Mouse (Mus musculus): Measurements from ENCODE around the gene Tecr. TPM values are rescaled to one million over a fixed set of nuclear protein-coding genes. Genes with fewer than 3 reads are reported as not detected.

The Tecr gene
- polyA plus RNA-seq, 1 experiment = 793 TPM

GRCm38 (mm10) chr8:83652030-83652743 lies 44.4 kb upstream of the Tecr start, which contains the start of gene Gipc1:
Gene Gipc1, plus strand, starts transcription at chr8:83652677.
- Histone ChIP-seq H3K27me3 (replicated peaks; ENCODE audit: control insufficient read depth, insufficient read depth, low read length) (no peaks in the 10 kb centered on the region), H3K27ac (ENCODE audit: insufficient read depth, low read depth, low read length) (peak within 1 kb of the TSS; percentile 79)
- WGBS = 6% methylated on average over 50 of the region's 50 CpGs

GRCm38 (mm10) chr8:83649699-83650098 lies 41.9 kb upstream of the Tecr start:
- no peak overlapping the region for H3K4me3 ChIP-seq (ENCODE audit: insufficient read depth, low read depth, low read length)
- no peak overlapping the region for H3K27ac ChIP-seq (ENCODE audit: insufficient read depth, low read depth, low read length)
- no peak for DNase-seq
- H3K27me3 ChIP-seq (replicated peaks; ENCODE audit: control insufficient read depth, insufficient read depth, low read length) = no peaks in the 10 kb centered on the region
- H3K36me3 ChIP-seq (ENCODE audit: control insufficient read depth, insufficient read depth, low read length) = no peaks in the 10 kb centered on the region
- peaks cover 4% of the 10 kb centered on the region; the same call in 1 of the 2 replicates for H3K4me1 ChIP-seq (ENCODE audit: control insufficient read depth, insufficient read depth, low read length)
- no peak for TF ChIP-seq CTCF (conservative IDR thresholded peaks at IDR 0.05; ENCODE audit: insufficient read depth, insufficient read length, low read depth, low read length)
- no peak for TF ChIP-seq POLR2A (IDR thresholded peaks at IDR 0.05; ENCODE audit: low read depth, low read length)
- 86% methylated on average over 6 of the region's 6 CpGs for WGBS

More at GRCm38 (mm10) chr8:83652030-83652743, 44.4 kb upstream of the Tecr start, which contains the start of gene Gipc1:
- Histone ChIP-seq H3K4me1 (ENCODE audit: control insufficient read depth, insufficient read depth, low read length) (peaks cover 4% of the 10 kb centered on the region; the same call in 1 of the 2 replicates), H3K4me3 (ENCODE audit: insufficient read depth, low read depth, low read length) (peak within 1 kb of the TSS; percentile 83), H3K36me3 (ENCODE audit: control insufficient read depth, insufficient read depth, low read length) (no peaks in the 10 kb centered on the region)
- TF ChIP-seq POLR2A (IDR thresholded peaks at IDR 0.05; ENCODE audit: low read depth, low read length) (peak; percentile 46), CTCF (conservative IDR thresholded peaks at IDR 0.05; ENCODE audit: insufficient read depth, insufficient read length, low read depth, low read length) (no peak)
- peak; percentile 98 for DNase-seq

GRCm38 (mm10) chr8:83648031-83648430 lies 40.3 kb upstream of the Tecr start:
- peaks cover 4% of the 10 kb centered on the region; the same call in 1 of the 2 replicates for H3K4me1 ChIP-seq (ENCODE audit: control insufficient read depth, insufficient read depth, low read length)
- H3K4me3 ChIP-seq (ENCODE audit: insufficient read depth, low read depth, low read length) = no peak overlapping the region
- TF ChIP-seq POLR2A (IDR thresholded peaks at IDR 0.05; ENCODE audit: low read depth, low read length) (no peak), CTCF (conservative IDR thresholded peaks at IDR 0.05; ENCODE audit: insufficient read depth, insufficient read length, low read depth, low read length) (no peak)
- H3K36me3 ChIP-seq (ENCODE audit: control insufficient read depth, insufficient read depth, low read length) = no peaks in the 10 kb centered on the region
- 98% methylated on average over 4 of the region's 4 CpGs for WGBS
- no peaks in the 10 kb centered on the region for H3K27me3 ChIP-seq (replicated peaks; ENCODE audit: control insufficient read depth, insufficient read depth, low read length)
- DNase-seq = no peak
- H3K27ac ChIP-seq (ENCODE audit: insufficient read depth, low read depth, low read length) = no peak overlapping the region

- WGBS = 96% methylated on average over 11 of the region's 11 CpGs
- H3K4me1 ChIP-seq (ENCODE audit: control insufficient read depth, insufficient read depth, low read length) = peaks cover 4% of the 10 kb centered on the region; the same call in 1 of the 2 replicates
- no peaks in the 10 kb centered on the region for H3K36me3 ChIP-seq (ENCODE audit: control insufficient read depth, insufficient read depth, low read length)
- H3K4me3 ChIP-seq (ENCODE audit: insufficient read depth, low read depth, low read length) = no peak overlapping the region
- no peaks in the 10 kb centered on the region for H3K27me3 ChIP-seq (replicated peaks; ENCODE audit: control insufficient read depth, insufficient read depth, low read length)
- TF ChIP-seq CTCF (conservative IDR thresholded peaks at IDR 0.05; ENCODE audit: insufficient read depth, insufficient read length, low read depth, low read length) (no peak), POLR2A (IDR thresholded peaks at IDR 0.05; ENCODE audit: low read depth, low read length) (no peak)
- DNase-seq = no peak
- H3K27ac ChIP-seq (ENCODE audit: insufficient read depth, low read depth, low read length) = no peak overlapping the region
Observed at GRCm38 (mm10) chr8:83647511-83647910, 39.7 kb upstream of the Tecr start.

GRCm38 (mm10) chr8:83639649-83640048 lies 31.9 kb upstream of the Tecr start:
- H3K4me1 ChIP-seq (ENCODE audit: control insufficient read depth, insufficient read depth, low read length) = no peaks in the 10 kb centered on the region
- 54% methylated on average over 5 of the region's 5 CpGs for WGBS
- TF ChIP-seq CTCF (conservative IDR thresholded peaks at IDR 0.05; ENCODE audit: insufficient read depth, insufficient read length, low read depth, low read length) = no peak
- TF ChIP-seq POLR2A (IDR thresholded peaks at IDR 0.05; ENCODE audit: low read depth, low read length) = no peak
- H3K27ac ChIP-seq (ENCODE audit: insufficient read depth, low read depth, low read length) = no peak overlapping the region
- no peaks in the 10 kb centered on the region for H3K27me3 ChIP-seq (replicated peaks; ENCODE audit: control insufficient read depth, insufficient read depth, low read length)
- H3K4me3 ChIP-seq (ENCODE audit: insufficient read depth, low read depth, low read length) = no peak overlapping the region
- H3K36me3 ChIP-seq (ENCODE audit: control insufficient read depth, insufficient read depth, low read length) = no peaks in the 10 kb centered on the region
- no peak for DNase-seq

- H3K4me3 ChIP-seq (ENCODE audit: insufficient read depth, low read depth, low read length) = no peak overlapping the region
- no peaks in the 10 kb centered on the region for H3K36me3 ChIP-seq (ENCODE audit: control insufficient read depth, insufficient read depth, low read length)
- WGBS = 73% methylated on average over 4 of the region's 4 CpGs
- H3K4me1 ChIP-seq (ENCODE audit: control insufficient read depth, insufficient read depth, low read length) = no peaks in the 10 kb centered on the region
- H3K27me3 ChIP-seq (replicated peaks; ENCODE audit: control insufficient read depth, insufficient read depth, low read length) = no peaks in the 10 kb centered on the region
- DNase-seq = no peak
- no peak overlapping the region for H3K27ac ChIP-seq (ENCODE audit: insufficient read depth, low read depth, low read length)
- no peak for TF ChIP-seq POLR2A (IDR thresholded peaks at IDR 0.05; ENCODE audit: low read depth, low read length)
- TF ChIP-seq CTCF (conservative IDR thresholded peaks at IDR 0.05; ENCODE audit: insufficient read depth, insufficient read length, low read depth, low read length) = no peak
Observed at GRCm38 (mm10) chr8:83638856-83639255, 31.1 kb upstream of the Tecr start.

GRCm38 (mm10) chr8:83632083-83632707 lies 24.4 kb upstream of the Tecr start:
- 79% methylated on average over 7 of the region's 7 CpGs for WGBS
- H3K27me3 ChIP-seq (replicated peaks; ENCODE audit: control insufficient read depth, insufficient read depth, low read length) = no peaks in the 10 kb centered on the region
- no peak for TF ChIP-seq POLR2A (IDR thresholded peaks at IDR 0.05; ENCODE audit: low read depth, low read length)
- TF ChIP-seq CTCF (conservative IDR thresholded peaks at IDR 0.05; ENCODE audit: insufficient read depth, insufficient read length, low read depth, low read length) = no peak
- no peaks in the 10 kb centered on the region for H3K36me3 ChIP-seq (ENCODE audit: control insufficient read depth, insufficient read depth, low read length)
- H3K4me1 ChIP-seq (ENCODE audit: control insufficient read depth, insufficient read depth, low read length) = no peaks in the 10 kb centered on the region
- H3K27ac ChIP-seq (ENCODE audit: insufficient read depth, low read depth, low read length) = no peak overlapping the region
- H3K4me3 ChIP-seq (ENCODE audit: insufficient read depth, low read depth, low read length) = no peak overlapping the region
- no peak for DNase-seq

Measured in kidney, adult 2 months (tissue).